Mouse (Mus musculus) embryonic facial prominence, embryonic 11.5 days (tissue): ENCODE results near the gene Mecom. TPM values are rescaled to one million over a fixed set of nuclear protein-coding genes. Genes with fewer than 3 reads are reported as not detected.
"Not testable (repeated sequence)": the region's sequence is repeated elsewhere in the genome, so short reads cannot be mapped to it uniquely, and the experiment has no call there.

Experiments
- ATAC-seq: fragments of 200-750 bp; cut with Nextera tagmentation; replicated peaks from 2 replicates; pipeline ENCODE4 v1.8.0; 2017; ENCODE audit warnings: low read depth; ENCODE audit not compliant: insufficient number of reproducible peaks, low FRiP score, low TSS enrichment
- DNase-seq: peaks from one replicate; pipeline ENCODE4 v3.0.0-alpha.2; 2015; ENCODE audit warnings: low spot score
- H3K27ac ChIP-seq: fragments of 300-500 bp; sonication (generic); replicated peaks from 2 replicates; pipeline ENCODE4 v1.5.1; 2014; ENCODE audit warnings: mild to moderate bottlenecking, low read depth, low read length, control low read depth
- H3K27me3 ChIP-seq: fragments of 300-500 bp; sonication (generic); 2 replicates; pipeline ENCODE4 v1.6.1; 2014; ENCODE audit warnings: mild to moderate bottlenecking, low read length, moderate library complexity, mixed read lengths; ENCODE audit not compliant: control insufficient read depth, insufficient read depth
- H3K36me3 ChIP-seq: fragments of 300-500 bp; sonication (generic); replicated peaks from 2 replicates; pipeline ENCODE4 v1.6.1; 2014; ENCODE audit warnings: low read depth, mild to moderate bottlenecking, low read length, moderate library complexity, mixed read lengths; ENCODE audit not compliant: control insufficient read depth, insufficient read depth
- H3K4me1 ChIP-seq: fragments of 300-500 bp; sonication (generic); 2 replicates; pipeline ENCODE4 v1.6.1; 2014; ENCODE audit warnings: low read length, mixed read lengths; ENCODE audit not compliant: control insufficient read depth, insufficient read depth
- H3K4me2 ChIP-seq: fragments of 300-500 bp; sonication (generic); 2 replicates; pipeline ENCODE4 v1.6.1; 2014; ENCODE audit warnings: low read depth, mild to moderate bottlenecking, control low read depth, low read length, moderate library complexity
- H3K4me3 ChIP-seq: fragments of 300-500 bp; sonication (generic); 2 replicates; pipeline ENCODE4 v1.5.1; 2014; ENCODE audit warnings: low read depth, low read length, control low read depth
- H3K9ac ChIP-seq: fragments of 300-500 bp; sonication (generic); replicated peaks from 2 replicates; pipeline ENCODE4 v1.6.1; 2014; ENCODE audit warnings: mild to moderate bottlenecking, control low read depth, low read length
- H3K9me3 ChIP-seq: fragments of 300-500 bp; sonication (generic); replicated peaks from 2 replicates; pipeline ENCODE4 v1.6.1; 2016; ENCODE audit warnings: mild to moderate bottlenecking, low read length, inconsistent platforms, mixed read lengths; ENCODE audit not compliant: control insufficient read depth
- WGBS: fragments of 180-500 bp; shearing (Covaris S2); extraction: QIAGEN DNeasy Blood & Tissue Kit; methylation state at CpG from one replicate; pipeline ENCODE4 v1.1.7; 2014; 5-methylcytosine and 5-hydroxymethylcytosine counted together
- polyA plus RNA-seq: library from polyadenylated mRNA; unstranded; fragments of >200 nt; fragmentation: Nextera tagmentation; extraction: Ambion mirVana; gene quantifications from 2 replicates; pipeline ENCODE4 v1.2.1, GENCODE M21; 2014

The Mecom gene
- polyA plus RNA-seq, 1 experiment from 2014 or later, result 48.4 TPM

DNA sequence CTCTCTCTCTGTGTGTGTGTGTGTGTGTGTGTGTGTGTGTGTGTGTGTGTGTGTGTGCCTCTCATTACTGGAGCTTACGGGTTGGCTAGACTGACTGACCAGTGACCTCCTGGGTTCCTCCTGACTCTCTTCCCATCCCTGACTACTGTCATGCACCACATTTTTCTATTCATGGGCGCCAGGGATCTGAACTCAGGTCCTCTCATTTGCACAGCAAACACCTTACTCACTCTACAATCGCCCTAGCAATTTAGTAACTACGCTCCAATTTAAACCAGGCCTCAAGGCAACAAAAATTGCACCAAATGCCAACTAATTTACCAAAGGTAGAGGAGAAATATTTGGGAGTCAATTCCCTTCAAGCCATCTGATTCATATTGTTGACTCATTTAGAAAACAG, 125.9 kb downstream of the Mecom start:
- not testable (repeated sequence) for H3K4me3 ChIP-seq, DNase-seq, H3K4me1 ChIP-seq, H3K27me3 ChIP-seq, H3K9ac ChIP-seq, H3K4me2 ChIP-seq, H3K9me3 ChIP-seq, H3K27ac ChIP-seq, ATAC-seq, H3K36me3 ChIP-seq
- WGBS, result 90% methylated on average over 4 of the region's 4 CpGs

- 38% methylated on average over 5 of the region's 5 CpGs for WGBS
- no peak overlapping the region for H3K9ac ChIP-seq
- DNase-seq (peak; percentile 44), ATAC-seq (no peak)
- H3K4me3 ChIP-seq, result no peak overlapping the region
- no peaks in the 10 kb centered on the region for H3K9me3 ChIP-seq
- no peaks in the 10 kb centered on the region; the same call in none of the 2 replicates for H3K4me1 ChIP-seq
- peak overlapping the region; percentile 38; the same call in 1 of the 2 replicates for H3K27ac ChIP-seq
- H3K27me3 ChIP-seq, result no peaks in the 10 kb centered on the region
- H3K4me2 ChIP-seq, result no peak overlapping the region
- H3K36me3 ChIP-seq, result no peaks in the 10 kb centered on the region
Measured at GRCm38 (mm10) chr3:30420899-30421298, 126.9 kb downstream of the Mecom start.

GRCm38 (mm10) chr3:30414173-30414572, 133.6 kb downstream of the Mecom start:
- H3K36me3 ChIP-seq, result no peaks in the 10 kb centered on the region
- H3K4me2 ChIP-seq, result no peak overlapping the region
- H3K27me3 ChIP-seq, result no peaks in the 10 kb centered on the region
- DNase-seq (no peak), ATAC-seq (no peak)
- 93% methylated on average over 6 of the region's 6 CpGs for WGBS
- H3K9ac ChIP-seq, result no peak overlapping the region
- H3K27ac ChIP-seq, result no peak overlapping the region
- H3K4me3 ChIP-seq, result no peak overlapping the region
- no peaks in the 10 kb centered on the region; the same call in 1 of the 2 replicates for H3K4me1 ChIP-seq
- H3K9me3 ChIP-seq, result no peaks in the 10 kb centered on the region

DNA sequence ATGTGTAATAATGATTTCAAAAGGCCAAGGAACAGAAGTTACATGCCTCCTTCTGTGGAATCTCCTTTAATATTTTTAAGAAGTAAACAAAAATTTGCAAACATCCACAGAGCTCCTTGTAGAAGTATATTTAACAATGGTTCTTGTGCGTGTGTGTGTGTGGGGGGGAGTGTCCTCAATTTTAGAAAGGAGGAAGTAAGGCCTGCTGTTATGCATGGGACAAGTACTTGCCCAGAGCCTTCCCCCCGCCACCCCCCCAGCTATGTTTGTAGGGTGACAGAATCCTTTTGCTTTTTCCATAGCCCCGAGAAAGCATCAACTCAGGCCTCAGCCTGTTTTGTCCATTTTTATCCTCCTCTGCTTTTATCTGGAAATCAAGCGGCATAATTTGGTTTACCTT, 137.0 kb downstream of the Mecom start:
- no peaks in the 10 kb centered on the region for H3K27me3 ChIP-seq

DNA sequence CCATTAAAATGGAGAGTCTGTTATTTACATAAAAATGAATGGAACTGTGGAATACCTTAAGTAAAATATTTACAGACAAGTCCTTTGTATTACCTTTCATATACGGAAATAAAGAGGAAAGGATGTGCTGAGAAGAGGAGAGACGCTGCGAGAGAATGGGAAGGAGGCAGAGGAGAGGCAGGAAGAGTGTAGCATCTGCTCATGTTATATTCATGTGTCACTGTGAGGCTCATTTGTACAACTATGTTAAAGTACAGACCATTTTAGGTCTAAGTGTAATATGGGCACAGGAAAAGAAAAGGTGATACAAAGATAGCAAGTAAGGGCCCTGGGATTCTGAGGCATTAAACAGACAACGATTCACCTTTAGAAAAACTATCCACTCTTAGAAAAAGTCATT, 143.0 kb downstream of the Mecom start:
- no peaks in the 10 kb centered on the region for H3K4me1 ChIP-seq
- no peak overlapping the region for H3K4me2 ChIP-seq
- ATAC-seq (no peak), DNase-seq (no peak)
- H3K27ac ChIP-seq, result no peak overlapping the region
- no peaks in the 10 kb centered on the region for H3K9me3 ChIP-seq
- no peak overlapping the region for H3K4me3 ChIP-seq
- 92% methylated on average over 4 of the region's 4 CpGs for WGBS
- H3K36me3 ChIP-seq, result no peaks in the 10 kb centered on the region
- H3K27me3 ChIP-seq, result no peaks in the 10 kb centered on the region
- H3K9ac ChIP-seq, result no peak overlapping the region

More for the DNA sequence above, 137.0 kb downstream of the Mecom start:
- H3K4me2 ChIP-seq, result no peak overlapping the region
- 55% methylated on average over 4 of the region's 4 CpGs for WGBS
- H3K36me3 ChIP-seq, result no peaks in the 10 kb centered on the region
- no peak overlapping the region for H3K9ac ChIP-seq
- no peak for ATAC-seq
- no peaks in the 10 kb centered on the region for H3K4me1 ChIP-seq
- H3K9me3 ChIP-seq, result no peaks in the 10 kb centered on the region
- no peak for DNase-seq
- no peak overlapping the region for H3K27ac ChIP-seq
- H3K4me3 ChIP-seq, result no peak overlapping the region

GRCm38 (mm10) chr3:30398911-30399310, 148.9 kb downstream of the Mecom start:
- Histone ChIP-seq H3K4me3 (no peak overlapping the region), H3K4me2 (no peak overlapping the region), H3K9me3 (no peaks in the 10 kb centered on the region), H3K27me3 (no peaks in the 10 kb centered on the region), H3K4me1 (no peaks in the 10 kb centered on the region), H3K27ac (no peak overlapping the region), H3K9ac (no peak overlapping the region), H3K36me3 (no peaks in the 10 kb centered on the region)
- ATAC-seq, result no peak
- DNase-seq, result no peak
- 65% methylated on average over 7 of the region's 7 CpGs for WGBS

GRCm38 (mm10) chr3:30394911-30395310, 152.9 kb downstream of the Mecom start:
- no peaks in the 10 kb centered on the region for H3K9me3 ChIP-seq
- H3K4me3 ChIP-seq, result no peak overlapping the region
- 83% methylated on average over 4 of the region's 4 CpGs for WGBS
- no peak overlapping the region for H3K27ac ChIP-seq
- DNase-seq, result no peak
- no peak overlapping the region for H3K9ac ChIP-seq
- H3K4me1 ChIP-seq, result no peaks in the 10 kb centered on the region
- H3K27me3 ChIP-seq, result no peaks in the 10 kb centered on the region
- no peak overlapping the region for H3K4me2 ChIP-seq
- H3K36me3 ChIP-seq, result no peaks in the 10 kb centered on the region
- ATAC-seq, result no peak

GRCm38 (mm10) chr3:30392662-30393061, 155.1 kb downstream of the Mecom start:
- no peaks in the 10 kb centered on the region for H3K36me3 ChIP-seq
- H3K4me3 ChIP-seq, result no peak overlapping the region
- no peak overlapping the region for H3K4me2 ChIP-seq
- no peak overlapping the region for H3K9ac ChIP-seq
- H3K4me1 ChIP-seq, result no peaks in the 10 kb centered on the region
- H3K9me3 ChIP-seq, result no peaks in the 10 kb centered on the region
- no peak for DNase-seq
- no peaks in the 10 kb centered on the region for H3K27me3 ChIP-seq
- no peak overlapping the region for H3K27ac ChIP-seq
- no peak for ATAC-seq
- 53% methylated on average over 4 of the region's 4 CpGs for WGBS
